Mouse (Mus musculus) central nervous system, embryonic 11.5 days (tissue): Measurements from ENCODE around the gene Pclaf. TPM values are rescaled to one million over a fixed set of nuclear protein-coding genes. Genes with fewer than 3 reads are reported as not detected.

Experiments
- polyA plus RNA-seq: library from polyadenylated mRNA; depleted of rRNA; stranded (reverse); fragments of >200 nt; gene quantifications from 2 replicates; pipeline ENCODE4 v1.2.3, GENCODE M21; 2012; rRNA removed

Gene Pclaf
- polyA plus RNA-seq: 93.1 and 159 TPM in 2 replicates

GRCm38 (mm10) chr9:65890143-65890628 lies at the start of gene Pclaf:
TSS of gene Pclaf (plus strand) at chr9:65890237.

DNA sequence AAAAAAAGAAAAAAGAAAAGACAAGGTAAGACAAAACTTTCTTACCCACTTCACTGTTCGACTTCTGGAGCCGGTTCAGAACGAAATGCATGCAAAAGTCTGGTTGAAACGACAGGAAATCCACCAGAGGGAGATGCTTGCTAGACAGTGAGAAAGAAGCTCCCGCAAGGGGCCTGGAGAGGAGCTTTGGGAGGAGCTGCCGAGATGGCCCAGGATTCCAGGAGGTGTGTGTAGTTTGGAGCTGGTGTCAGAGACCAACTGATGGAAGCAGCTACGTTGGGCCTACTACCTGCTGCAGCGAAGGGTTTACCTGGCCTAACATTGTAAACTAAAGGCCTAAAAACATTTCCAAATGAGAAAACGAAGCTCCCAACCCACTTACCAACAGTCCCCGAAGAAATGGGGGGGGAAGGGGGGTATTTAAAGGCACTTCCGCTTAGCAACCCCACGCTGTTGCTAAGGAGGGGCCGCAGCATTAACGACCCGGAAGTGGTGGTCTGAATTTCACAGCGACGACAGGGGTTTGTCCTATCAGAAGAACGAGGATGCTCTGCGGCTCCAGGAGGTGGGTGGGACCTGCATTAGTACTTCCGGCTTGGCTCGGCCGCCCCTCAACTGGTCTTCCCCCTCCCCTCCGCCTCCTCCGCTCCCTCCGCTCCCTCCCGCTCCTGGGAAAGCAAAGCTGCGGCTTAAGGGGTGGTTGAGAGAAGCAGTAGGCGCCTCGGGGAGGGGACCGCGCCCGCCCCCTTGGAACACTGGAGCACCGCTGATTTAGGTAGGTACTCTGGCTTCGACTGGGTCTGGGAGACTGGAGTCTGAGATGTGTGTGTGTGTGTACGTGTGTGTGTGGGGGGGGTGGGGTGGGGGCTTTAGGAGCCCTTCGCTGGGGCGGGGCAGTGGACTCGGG lies 18.6 kb downstream of the Pclaf start, which contains the start of the genes Trip4 and Csnk1g1:
TSS of gene Trip4 (minus strand) at position 401 of the 907 bp plus-strand sequence.
TSS of gene Csnk1g1 (plus strand) at position 531 of the 907 bp plus-strand sequence.

Other genes with a start within 250 kb of the Pclaf start
- gene Oaz2, start 222.2 kb upstream of the Pclaf start, polyA plus RNA-seq: 124 and 152 TPM in 2 replicates
- 27.9 and 29.9 TPM in 2 replicates for gene Zfp609, start 62.7 kb upstream of the Pclaf start, polyA plus RNA-seq
- gene Trip4, start 18.6 kb downstream of the Pclaf start, polyA plus RNA-seq: 22.1 and 24.6 TPM in 2 replicates
- gene Csnk1g1, start 18.7 kb downstream of the Pclaf start, polyA plus RNA-seq: 12.9 and 17.2 TPM in 2 replicates
- 335 and 481 TPM in 2 replicates for gene Ppib, start 170.0 kb downstream of the Pclaf start, polyA plus RNA-seq
- 2.5 and 4.3 TPM in 2 replicates for gene Snx22, start 179.5 kb downstream of the Pclaf start, polyA plus RNA-seq
- gene Snx1, start 236.3 kb downstream of the Pclaf start, polyA plus RNA-seq: 115 and 116 TPM in 2 replicates
- gene Ciao2a, start 236.4 kb downstream of the Pclaf start, polyA plus RNA-seq: 71.0 and 75.1 TPM in 2 replicates